Mouse (Mus musculus) CH12.LX (cell line): ENCODE measurements around the gene Baz1b.

Experiments used
- CTCF ChIP-seq, 2 experiments: IDR thresholded peaks in 1 of 2; conservative IDR thresholded peaks in 1 of 2; 2 replicates each; pipeline ENCODE4 v1.5.1; 2011 to 2012; ENCODE audit warnings: low read depth in 2 of 2, low read length in 2 of 2, improper control_type of control experiment in 1 of 2, inconsistent platforms in 1 of 2, mild to moderate bottlenecking in 1 of 2, moderate library complexity in 1 of 2
- TCF12 ChIP-seq: IDR thresholded peaks from 2 replicates; pipeline ENCODE4 v1.6.1; 2014; ENCODE audit warnings: low read depth, mild to moderate bottlenecking, inconsistent platforms, low read length, improper control_type of control experiment
- ZC3H11A ChIP-seq: IDR thresholded peaks from 2 replicates; pipeline ENCODE4 v1.6.1; 2012; ENCODE audit warnings: low read depth, mild to moderate bottlenecking, inconsistent platforms, low read length, improper control_type of control experiment

DNA sequence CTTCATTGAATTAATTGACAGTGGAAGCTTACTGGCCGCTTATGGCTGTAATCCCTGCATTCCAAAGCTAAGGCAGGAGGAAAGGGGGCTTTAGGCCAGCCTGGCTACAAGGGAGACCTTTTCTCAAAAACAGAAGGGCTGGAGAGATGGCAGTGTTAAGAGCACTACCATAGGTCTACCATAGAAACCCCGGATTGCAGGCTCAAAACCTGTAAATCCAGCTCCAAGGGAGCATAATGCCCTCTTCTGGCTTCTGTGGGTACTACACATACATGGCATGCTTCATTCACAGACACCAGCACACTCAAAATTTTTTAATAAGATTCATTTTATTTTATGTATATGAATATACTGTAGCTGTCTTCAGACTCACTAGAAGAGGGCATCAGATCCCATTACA, 4.6 kb downstream of the Baz1b start:
- no peak for TF ChIP-seq ZC3H11A
- TF ChIP-seq TCF12 = no peak
- peak; percentile 72 to 77 for TF ChIP-seq CTCF (conservative IDR thresholded peaks at IDR 0.05 in 1 of 2, IDR thresholded peaks at IDR 0.05 in 1 of 2; ENCODE audit: low read depth in 2 of 2, low read length in 2 of 2)
